Mouse (Mus musculus): ENCODE measurements at regions not wholly inside any gene's neighbourhood (a gene's known extent, or its start where the extent isn't known, plus 50 kb on each side); places are given as distances from the start of the nearest gene placed in this dataset.

DNA sequence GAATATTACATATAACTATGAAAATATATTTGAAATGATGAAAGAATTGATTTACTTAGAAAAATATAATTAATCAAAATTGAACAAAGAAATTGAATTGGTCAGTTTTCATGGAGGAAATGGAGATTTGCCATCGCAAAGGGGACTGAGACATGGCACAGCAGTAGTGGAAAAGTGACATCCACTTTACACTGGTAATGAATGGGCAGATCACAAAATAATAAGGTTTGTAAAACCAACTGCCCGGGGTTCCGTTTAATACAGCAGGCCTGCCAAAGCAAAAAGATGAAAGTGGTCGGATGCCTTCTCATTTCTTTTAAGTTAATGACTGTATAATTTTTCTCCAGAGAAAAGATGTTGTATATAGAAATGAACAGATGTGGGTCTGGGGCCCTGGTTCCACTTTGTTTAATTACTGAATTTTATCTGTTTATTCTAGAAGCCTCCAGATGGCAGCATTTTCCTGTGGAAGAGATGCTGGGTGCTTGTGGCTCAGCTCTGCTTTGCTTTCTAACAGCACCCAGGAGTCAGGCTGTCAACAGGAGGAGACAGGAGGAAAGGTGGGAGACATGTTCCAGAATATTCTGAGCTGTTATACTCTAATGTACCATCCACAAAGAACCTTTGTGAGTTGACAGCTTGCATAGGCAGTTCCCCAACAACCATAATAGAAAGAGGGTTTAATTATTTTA lies 75.6 kb upstream of the Fbxl17 start:
- CTCF ChIA-PET, result no interaction called here

DNA sequence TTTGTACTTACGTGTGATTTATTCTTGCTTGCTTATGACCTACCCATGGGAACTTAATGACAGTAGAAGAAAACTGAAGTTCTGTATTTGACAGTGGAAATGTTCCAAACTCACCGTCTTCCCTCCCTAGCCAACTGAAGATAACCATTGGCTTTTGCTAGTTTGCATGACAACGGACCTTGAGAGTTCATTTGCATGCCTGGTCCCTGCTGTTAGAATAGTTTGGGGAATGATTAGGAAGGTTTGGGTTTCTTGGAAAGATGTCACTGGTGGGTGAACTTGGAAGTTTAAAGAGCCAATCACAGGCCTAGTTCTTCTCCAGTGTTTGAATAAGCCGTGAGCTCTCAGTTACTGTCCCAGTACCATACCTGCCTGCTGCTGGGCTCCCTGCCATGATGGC lies 83.1 kb upstream of the Fbxl17 start:
- CTCF ChIA-PET, result no interaction called here

DNA sequence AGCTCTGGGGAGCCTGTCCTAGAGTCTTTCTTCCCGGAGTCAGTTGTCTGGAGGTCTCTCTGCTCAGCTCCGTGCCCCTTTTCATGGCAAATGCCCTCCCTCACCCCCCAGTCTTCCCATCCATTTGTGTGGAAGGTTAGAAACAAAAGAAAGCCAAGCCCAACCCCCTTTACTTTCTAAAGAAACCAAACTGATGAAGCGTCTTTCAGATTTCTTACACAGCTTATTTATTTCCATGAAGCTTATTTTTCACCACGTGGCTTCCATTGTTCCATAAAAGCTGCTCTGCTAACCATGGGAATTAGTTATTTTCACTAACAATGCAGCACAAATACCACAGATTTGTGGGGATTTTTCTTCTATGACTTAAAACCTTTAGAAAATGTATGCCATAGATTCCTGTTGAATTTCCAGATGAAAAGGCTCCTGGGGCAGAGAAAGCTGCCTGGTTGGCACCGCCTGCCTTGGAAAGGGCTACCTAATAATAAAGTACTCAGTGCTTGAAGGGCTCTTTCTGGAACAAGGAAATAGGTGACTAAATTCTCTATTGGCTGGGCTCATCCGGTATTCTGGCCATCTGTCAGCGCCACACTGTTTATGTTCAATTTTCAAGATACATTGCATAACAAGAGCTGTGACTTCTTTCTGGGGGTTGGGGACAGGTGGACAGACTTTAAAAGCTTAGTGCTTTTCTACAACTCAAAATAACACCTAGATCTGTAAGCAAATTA lies 107.4 kb upstream of the Fbxl17 start:
- CTCF ChIA-PET, result no interaction called here

DNA sequence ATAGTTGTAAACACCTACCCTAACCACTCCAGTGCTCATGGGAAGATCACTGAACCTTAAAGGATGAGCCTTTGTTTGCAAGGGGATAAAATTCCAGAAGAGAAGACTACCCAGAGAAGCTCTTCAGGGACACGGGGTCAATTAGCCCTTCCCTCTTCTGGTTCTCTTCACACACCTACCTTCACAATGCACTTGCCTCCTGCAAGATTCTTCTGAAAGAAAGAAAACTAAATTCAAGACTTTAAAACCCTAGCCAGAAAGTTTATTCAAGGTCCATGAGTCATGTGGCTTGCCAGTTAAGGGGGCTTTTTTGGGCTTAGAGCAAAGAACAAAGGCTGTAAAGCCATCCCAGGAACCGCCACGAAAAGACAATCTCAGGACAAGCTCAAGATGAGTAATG lies 122.9 kb upstream of the Fbxl17 start:
- CTCF ChIA-PET, result no interaction called here

DNA sequence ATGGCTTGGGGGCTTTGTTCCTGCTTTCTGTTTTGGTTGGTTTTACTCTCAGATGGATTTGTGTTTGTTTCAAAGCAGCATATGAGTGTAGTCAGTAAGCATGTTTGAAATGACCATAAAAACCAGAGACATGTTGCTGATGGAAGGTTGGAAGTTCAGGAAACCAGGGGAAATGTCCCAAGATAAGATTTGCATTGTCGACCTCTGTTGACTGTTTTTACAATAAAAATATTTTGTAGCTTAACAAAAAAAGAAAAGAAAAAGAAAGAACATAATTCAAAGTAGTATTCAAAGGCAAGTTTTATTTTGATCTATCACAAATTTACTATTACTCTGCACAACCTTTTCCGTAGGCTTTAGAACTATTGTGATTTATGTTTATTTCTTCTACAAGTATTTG lies 137.8 kb upstream of the Fbxl17 start:
- CTCF ChIA-PET, result no interaction called here

DNA sequence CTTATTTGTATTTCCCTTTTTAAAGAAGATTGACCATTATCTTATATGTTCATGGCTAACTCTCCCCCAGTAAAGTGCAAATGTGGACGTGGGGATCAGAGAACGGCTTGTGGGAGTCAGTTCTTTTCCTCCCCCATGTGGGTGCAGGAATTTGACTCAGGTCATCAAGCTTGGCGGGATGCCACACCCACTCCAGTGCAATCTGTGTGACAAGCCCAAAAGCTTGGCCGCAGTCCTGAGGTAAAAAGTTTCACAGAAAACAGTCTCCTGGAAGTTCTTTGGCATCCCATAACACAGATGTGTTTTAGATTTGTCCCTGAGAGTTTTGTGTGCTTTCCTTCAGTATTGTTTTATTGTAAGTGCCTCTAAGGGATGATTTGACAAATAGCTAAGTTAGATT lies 144.6 kb upstream of the Fbxl17 start:
- CTCF ChIA-PET, result no interaction called here

DNA sequence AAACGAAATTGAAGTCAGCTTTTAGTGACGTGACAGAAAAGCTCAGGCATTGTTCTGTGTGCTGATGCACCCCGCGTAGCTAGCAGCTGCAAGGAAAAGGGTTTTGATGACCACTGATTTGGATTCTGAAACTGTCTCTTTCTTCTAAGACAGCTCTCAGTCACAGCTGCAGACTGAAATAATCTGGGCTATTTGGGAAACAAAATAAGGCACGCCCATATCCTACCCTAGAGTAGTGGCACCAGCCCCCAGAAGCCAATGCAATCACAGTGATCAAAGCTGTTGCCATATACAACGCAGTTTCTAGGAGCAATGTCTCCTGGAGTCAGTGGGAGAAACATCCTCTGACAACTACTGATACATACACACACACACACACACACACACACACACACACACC lies 157.9 kb upstream of the Fbxl17 start:
- CTCF ChIA-PET, result no interaction called here

DNA sequence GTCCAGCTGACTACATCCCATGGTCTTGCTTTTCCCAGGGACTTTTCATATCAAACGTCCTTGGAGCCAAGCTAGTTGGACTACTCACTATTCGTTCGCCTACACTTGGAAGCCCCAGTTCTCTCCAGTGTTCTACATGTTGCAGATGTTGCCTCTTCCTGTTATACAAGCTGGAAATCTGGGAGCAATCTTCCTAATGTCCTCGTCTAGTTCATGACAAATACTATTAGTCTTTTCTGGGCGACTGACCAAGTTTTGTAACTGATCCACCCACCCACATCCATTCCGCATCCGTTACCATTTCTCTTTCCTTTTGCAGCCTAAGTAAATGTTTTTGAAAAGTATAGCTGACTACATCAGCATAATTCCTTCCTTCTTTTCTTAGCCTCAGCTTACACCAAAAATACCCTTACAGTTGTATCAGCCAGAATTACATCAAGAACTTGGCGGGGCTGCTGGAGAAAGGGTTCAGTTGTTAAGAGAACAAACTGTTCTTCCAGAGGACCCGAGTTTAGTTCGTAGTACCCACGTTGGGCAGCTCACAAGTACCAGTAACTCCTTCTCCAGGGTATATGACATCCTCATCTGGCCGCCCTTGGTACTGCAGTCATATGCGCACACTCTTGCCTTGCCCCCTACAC lies 161.1 kb upstream of the Fbxl17 start:
- CTCF ChIA-PET, result no interaction called here

DNA sequence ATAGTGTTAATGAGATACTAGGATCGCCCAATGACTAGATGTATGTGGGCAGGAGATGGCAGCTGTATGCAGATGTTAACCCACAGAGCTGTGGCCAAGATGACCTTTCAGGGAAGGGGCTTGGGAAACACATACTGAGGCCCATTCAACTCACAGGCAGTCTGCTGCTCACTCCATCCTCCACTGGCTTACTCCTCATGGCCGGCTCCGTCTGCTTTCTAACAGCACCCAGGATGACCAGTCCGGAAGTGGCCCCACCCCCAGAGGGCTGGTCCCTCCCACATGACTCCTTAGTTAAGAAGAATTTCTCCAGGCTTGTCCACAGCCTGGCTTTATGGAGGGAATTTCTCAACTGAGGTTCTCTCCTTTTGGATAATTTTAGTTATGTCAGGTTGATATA lies 161.8 kb upstream of the Fbxl17 start:
- CTCF ChIA-PET, result no interaction called here

DNA sequence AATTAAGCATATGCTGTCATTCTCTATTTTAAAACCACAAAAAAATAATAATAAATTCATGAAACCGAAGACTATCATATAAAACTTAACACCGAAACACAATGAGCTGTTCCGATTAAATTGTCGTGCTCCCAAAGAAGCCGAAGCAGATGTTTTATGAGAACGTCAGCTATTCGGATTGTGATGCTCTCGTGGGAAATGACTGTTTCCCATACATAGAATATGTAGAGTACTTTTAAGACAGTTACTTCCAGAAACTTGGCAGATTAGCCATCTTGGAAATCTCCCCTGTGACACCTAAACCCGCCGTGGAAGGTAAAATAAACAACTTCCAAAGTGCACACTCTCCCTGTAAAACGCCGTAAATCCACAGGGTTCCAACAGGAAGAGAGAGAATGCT lies 162.4 kb upstream of the Fbxl17 start:
- CTCF ChIA-PET, result no interaction called here

DNA sequence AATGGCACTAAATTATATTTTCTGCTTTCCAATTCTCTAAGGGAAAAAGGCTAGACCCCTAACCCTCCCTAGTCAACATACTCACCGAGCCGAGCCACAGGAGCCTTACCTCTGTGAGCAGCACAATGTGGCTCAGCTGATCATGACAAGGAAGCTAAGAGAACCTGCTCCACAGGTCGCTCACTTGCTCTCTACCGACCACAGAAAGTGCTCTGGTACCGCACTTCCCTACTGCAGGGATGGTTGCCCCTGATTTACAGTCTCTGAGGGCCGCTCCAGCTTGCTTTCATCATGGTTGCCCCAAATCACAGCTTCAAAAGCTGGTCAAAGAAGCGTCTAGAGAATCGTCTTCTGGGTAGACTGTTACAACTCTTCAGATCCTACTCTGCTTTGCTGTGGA lies 177.0 kb upstream of the Fbxl17 start:
- CTCF ChIA-PET, result no interaction called here

DNA sequence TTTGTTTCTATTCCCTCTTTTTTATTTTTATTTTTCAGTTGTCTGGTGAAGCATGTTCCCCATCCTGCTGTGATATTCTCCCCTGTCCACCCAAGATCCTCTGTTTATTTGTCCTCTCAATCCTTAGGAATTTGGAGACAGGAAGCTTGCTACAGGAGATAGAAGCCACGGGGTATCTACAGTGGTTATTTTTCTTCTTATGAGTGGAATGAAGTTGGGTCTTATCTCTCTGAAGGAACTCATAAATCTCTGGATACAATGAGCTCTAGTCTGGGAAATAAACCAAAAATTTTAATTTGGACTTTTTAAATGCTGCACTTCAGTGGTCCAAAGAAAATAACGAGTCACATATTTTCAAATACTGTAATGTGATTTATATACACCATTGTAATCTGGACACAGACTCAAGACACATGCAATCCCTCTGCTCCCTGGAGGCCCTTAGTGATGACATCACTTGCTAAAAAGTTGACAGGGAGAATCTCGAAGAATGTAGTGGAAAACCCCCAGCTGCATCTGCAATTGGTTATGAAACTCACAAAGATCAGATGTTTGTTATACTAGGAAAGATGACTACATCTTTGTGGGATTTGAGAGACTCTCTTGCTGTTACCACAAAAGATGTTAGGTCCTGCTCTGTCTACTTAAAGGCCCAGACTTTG lies 178.3 kb upstream of the Fbxl17 start:
- CTCF ChIA-PET, result no interaction called here

DNA sequence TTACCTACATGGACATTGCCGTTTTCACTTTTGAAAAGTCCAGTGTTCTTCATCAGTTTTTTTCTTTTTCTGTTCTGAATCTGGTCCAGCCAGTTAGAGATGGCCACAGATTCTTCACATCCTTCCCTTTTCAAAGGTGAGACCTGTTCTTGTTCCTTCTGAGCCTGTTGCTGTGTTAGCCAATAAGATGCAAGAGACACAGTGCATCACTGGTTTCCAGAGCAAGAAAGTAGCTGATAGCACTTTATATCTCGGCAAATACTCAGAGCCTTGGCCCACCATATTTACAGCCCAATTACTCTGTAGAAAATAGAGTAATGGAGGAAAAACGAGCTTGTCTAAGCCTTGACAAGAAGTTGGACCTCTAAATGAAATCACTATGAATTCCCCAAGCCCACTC lies 180.7 kb upstream of the Fbxl17 start:
- CTCF ChIA-PET, result no interaction called here

DNA sequence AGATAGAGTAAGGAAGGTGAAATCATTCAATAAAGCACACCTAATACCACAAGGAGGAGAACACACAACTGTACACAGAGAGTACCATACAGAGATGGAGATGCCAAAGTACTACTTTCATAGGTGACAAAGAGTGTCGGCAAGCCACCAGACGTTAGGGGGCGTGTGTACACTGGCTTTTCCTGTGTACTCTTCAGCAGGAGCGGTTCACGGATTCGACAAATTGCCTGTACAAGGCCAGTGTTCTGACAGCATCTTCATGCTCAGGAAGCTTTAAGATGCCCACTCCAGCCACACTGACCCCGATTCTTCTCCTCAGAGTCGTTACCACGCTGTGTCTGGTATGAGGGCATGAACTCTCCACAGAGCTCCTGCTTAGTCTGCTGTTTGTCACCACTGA lies 179.5 kb upstream of the Fer start:
- CTCF ChIA-PET, result no interaction called here

DNA sequence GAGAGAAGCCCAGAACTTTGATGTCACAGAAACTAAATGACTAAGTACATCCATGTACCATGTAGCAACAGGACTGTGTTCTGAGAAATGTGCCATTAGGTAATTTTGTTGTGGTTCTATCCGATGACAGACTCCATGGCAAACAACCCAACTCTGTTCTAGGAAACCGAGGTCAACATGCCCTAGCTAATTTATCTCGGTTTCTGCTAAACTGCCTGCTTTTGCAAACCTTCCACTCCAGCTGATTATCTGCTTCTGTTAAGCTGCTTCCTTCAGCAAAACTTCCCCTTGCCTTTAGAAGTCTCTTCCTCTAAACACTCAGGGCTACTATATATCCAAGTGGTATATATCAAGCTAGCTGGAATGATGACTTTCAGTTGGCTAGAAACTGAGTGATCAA lies 178.8 kb upstream of the Fer start:
- CTCF ChIA-PET, result no interaction called here

DNA sequence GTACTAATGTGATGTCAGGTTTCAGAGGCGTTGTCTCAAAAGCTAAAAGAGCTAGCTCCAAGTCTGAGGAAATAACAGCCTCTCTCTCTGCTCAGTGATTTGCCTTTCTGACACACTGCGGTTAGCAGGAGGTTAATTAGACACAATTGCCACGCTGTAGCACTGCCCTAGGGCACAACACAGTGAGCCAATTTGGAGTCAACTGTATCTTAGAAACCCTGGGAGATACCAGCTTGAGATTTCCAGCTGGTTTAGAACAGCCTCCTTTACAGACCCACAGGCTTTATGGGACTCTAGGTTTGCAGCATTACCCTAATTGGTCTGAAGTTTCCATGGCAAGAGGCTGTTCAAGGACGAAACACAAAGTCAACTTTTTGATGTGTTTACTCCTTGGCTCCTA lies 176.9 kb upstream of the Fer start:
- CTCF ChIA-PET, result no interaction called here

DNA sequence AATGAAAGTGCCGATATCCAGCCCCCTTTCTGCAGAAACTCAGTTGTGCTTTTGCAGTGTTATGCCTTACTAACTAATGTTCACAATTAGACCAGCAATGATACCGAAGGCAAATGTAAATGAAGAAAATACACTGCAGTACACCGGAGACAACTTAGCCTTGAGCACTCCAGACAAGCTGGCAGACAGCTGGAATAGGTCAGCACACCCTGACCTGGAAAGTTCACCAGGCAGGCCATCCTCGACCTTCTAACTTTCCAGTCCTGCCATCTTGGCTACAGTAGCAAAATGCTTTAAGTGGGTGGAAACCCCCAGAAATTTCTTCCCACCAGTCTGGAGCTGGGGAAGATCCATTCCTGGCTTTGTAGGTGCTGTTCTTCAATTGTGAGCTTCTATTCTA lies 176.5 kb upstream of the Fer start:
- CTCF ChIA-PET, result no interaction called here

DNA sequence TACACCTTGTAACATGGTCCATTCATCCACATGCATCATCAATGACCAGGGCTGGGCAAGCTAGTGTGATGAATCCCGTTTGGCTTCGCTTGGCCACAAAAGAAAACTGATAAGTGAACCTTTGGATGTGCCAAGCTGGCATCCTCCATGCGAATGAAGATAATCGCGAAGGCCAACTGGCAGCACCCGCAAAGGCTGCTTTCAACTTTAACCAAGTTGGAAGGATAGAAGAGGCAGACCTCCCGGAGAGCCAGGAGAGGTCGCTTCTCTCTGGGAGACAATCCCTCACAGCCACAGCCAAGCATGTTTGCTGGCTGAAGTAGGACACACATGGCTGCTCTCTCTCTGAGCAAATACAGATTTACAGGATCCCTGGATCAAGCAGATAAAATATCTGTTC lies 173.6 kb upstream of the Fer start:
- CTCF ChIA-PET, result no interaction called here

DNA sequence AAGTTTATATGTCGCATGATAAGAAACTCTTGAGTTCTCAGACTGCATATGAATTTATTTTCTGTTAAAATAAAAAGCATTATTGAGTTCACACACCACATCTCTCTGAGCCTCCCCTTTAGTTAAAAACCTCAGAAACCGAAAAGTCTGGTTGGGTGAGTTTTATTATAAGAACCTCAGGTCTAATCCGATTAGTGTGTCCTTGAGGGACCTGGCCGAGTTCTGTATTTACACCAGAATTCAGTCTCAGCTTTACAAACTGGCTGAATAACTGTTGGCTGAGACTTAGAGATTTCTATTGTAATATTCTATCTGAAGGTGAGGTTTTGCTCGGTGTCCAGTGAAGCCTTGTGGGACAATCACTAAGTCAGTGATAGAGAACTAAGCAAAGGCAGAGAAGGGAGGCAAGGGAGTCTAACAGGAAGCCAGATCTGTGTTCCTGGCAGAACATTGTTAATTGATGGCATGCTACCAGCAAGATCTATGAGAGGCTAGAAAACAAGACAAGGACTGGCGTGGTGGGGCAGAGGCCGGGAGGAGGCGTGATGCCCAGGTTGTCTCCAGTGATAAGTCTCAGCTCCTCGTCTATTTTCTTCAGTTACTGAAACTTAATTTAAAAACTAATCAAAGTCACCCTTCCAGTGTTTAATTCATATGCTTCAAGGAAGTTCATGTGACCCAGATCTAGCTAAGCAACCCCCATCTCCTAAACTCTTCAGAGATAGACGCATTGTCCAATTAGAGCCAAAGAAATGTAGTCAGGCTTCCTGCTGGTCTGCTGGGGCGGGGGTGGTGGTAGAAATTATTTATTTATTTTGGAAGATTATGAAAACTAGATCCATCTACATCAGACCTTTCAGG lies 171.8 kb upstream of the Fer start:
- CTCF ChIA-PET, result no interaction called here

DNA sequence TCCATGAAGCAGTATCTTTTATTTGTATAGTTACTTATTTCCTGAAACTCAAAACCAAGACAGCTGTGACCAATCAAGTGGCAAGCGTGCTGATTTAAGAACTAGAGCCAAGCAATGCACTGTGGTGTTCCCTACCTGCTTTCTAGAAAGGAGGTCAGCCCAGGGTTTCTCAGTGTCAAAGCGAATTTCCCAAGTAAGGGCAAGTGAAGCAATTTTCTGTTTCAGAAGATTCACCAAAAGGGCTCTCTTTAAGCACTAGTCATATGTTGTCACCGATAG lies 171.2 kb upstream of the Fer start:
- CTCF ChIA-PET, result no interaction called here

DNA sequence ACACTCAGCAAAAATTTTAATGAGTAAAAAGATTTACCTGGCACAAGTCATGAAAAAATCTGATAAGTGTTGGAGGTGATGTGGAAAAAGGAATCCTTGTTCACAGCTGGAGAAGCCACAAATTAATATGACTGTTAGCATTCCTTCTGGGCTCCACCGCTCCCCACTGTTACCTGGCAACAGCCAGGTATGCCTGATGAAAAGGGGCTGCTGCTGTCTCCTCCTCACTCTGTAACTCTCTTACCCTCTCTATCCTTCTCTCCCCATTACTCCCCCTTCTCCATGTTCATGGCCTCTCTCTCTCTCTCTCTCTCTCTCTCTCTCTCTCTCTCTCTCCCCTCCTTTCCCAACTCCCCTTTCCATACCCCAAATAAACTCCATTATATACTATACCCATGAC lies 169.6 kb upstream of the Fer start:
- CTCF ChIA-PET, result no interaction called here

DNA sequence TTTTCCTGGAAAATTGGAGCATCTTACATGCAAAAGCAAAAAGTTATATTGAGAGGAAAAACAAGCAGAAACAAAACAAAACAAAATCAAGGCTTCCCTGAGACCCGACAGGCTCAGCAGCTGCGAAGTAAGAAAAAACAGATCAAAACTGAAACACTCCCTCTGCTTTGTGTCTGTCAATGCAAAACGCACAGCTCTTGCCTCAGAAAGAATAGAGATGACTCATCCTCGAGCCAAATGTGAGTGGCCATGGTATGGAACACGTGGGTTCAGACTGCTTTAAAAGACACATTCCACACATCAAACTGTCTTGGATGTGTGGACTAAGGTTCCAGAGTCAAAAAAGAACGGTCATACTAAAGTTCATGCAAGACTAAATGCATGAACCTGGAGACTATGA lies 163.3 kb upstream of the Fer start:
- CTCF ChIA-PET, result no interaction called here

DNA sequence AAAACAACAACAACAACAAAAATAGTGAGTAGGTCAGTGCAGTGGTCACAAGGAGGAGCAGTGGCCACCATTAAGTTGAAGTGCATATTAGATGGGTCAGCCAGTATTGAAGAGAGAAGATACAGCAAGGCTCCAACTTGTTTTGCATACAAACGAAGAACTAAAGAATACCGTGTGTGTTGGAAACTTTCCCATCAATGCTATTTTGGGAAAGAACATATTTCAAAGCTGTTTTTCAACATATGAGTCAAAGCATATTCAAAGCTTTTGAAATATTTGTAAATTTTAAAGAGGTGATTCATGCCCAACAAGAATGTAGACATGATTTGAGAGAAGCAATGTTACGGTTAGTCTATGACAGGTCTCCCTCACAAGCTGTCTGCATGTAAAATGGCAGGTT lies 157.9 kb upstream of the Fer start:
- CTCF ChIA-PET, result no interaction called here
